Mouse (Mus musculus) heart, embryonic 14.5 days (tissue): Measurements from ENCODE around the gene Lrrn4cl. TPM values are rescaled to one million over a fixed set of nuclear protein-coding genes. Genes with fewer than 3 reads are reported as not detected.

Source experiments
- ATAC-seq: fragments of 200-750 bp; cut with Nextera tagmentation; 2 replicates; pipeline ENCODE4 v1.8.0; 2017; ENCODE audit warnings: low read depth, moderate TSS enrichment; ENCODE audit not compliant: insufficient number of reproducible peaks, insufficient read depth, low FRiP score
- H3K27ac ChIP-seq, 2 experiments: fragments of 200-500 bp in 1 of 2; fragments of 300-500 bp in 1 of 2; sonication (generic) in 1 of 2; replicated peaks in 1 of 2; 2 replicates each; pipeline ENCODE4 v1.5.1; 2012 to 2014; ENCODE audit warnings: low read depth in 2 of 2, low read length in 2 of 2, control low read depth in 1 of 2, mild to moderate bottlenecking in 1 of 2, mixed read lengths in 1 of 2; ENCODE audit not compliant: control insufficient read depth in 1 of 2, insufficient read depth in 1 of 2
- H3K27me3 ChIP-seq: fragments of 300-500 bp; sonication (generic); 2 replicates; pipeline ENCODE4 v1.6.1; 2014; ENCODE audit warnings: mild to moderate bottlenecking, low read length, control low read depth; ENCODE audit not compliant: control insufficient read depth, insufficient read depth
- H3K36me3 ChIP-seq: fragments of 300-500 bp; sonication (generic); 2 replicates; pipeline ENCODE4 v1.6.1; 2014; ENCODE audit warnings: mild to moderate bottlenecking, control low read depth, low read length, mixed read lengths; ENCODE audit not compliant: control insufficient read depth, insufficient read depth
- H3K4me1 ChIP-seq, 2 experiments: fragments of 200-500 bp in 1 of 2; fragments of 300-500 bp in 1 of 2; sonication (generic) in 1 of 2; 2 replicates each; pipeline ENCODE4 v1.6.1; 2012 to 2014; ENCODE audit warnings: low read length in 2 of 2, control low read depth in 1 of 2, mixed read lengths in 1 of 2; ENCODE audit not compliant: control insufficient read depth in 2 of 2, insufficient read depth in 2 of 2
- H3K4me2 ChIP-seq: fragments of 300-500 bp; sonication (generic); 2 replicates; pipeline ENCODE4 v1.6.1; 2014; ENCODE audit warnings: mild to moderate bottlenecking, low read length
- H3K4me3 ChIP-seq, 2 experiments: fragments of 200-500 bp in 1 of 2; fragments of 300-500 bp in 1 of 2; sonication (generic) in 1 of 2; 2 replicates each; pipeline ENCODE4 v1.5.1; 2012 to 2014; ENCODE audit warnings: low read length in 2 of 2, mild to moderate bottlenecking in 2 of 2, control low read depth in 1 of 2, low read depth in 1 of 2, moderate library complexity in 1 of 2; ENCODE audit not compliant: control insufficient read depth in 1 of 2, insufficient read depth in 1 of 2
- H3K9ac ChIP-seq: fragments of 300-500 bp; sonication (generic); 2 replicates; pipeline ENCODE4 v1.6.1; 2014; ENCODE audit warnings: mild to moderate bottlenecking, low read length
- H3K9me3 ChIP-seq: fragments of 300-500 bp; sonication (generic); 2 replicates; pipeline ENCODE4 v1.6.1; 2016; ENCODE audit warnings: low read length, control low read depth; ENCODE audit not compliant: control insufficient read depth
- WGBS: fragments of 180-500 bp; shearing (Covaris S2); extraction: QIAGEN DNeasy Blood & Tissue Kit; methylation state at CpG from one replicate; pipeline ENCODE4 v1.1.7; 2014; 5-methylcytosine and 5-hydroxymethylcytosine counted together
- polyA plus RNA-seq: library from polyadenylated mRNA; unstranded; fragments of >200 nt; fragmentation: Nextera tagmentation; extraction: Ambion mirVana; gene quantifications from 2 replicates; pipeline ENCODE4 v1.2.1, GENCODE M21; 2014

The Lrrn4cl gene
- polyA plus RNA-seq, 1 experiment from 2014 or later = 1.2 TPM

- Histone ChIP-seq H3K4me1 (peaks cover 3 to 7% of the 10 kb centered on the region in 2 experiments; a peak in 2 of 4 replicates), H3K36me3 (peaks cover 48% of the 10 kb centered on the region), H3K9ac (peak overlapping the region; percentile 94), H3K27ac (peak overlapping the region in 1 of 2 experiments; percentile 78; a peak in 2 of 4 replicates), H3K4me3 (peak overlapping the region; percentile 70 to 77), H3K27me3 (no peaks in the 10 kb centered on the region), H3K4me2 (peak overlapping the region; percentile 88), H3K9me3 (no peaks in the 10 kb centered on the region)
- no peak for ATAC-seq
- 67% methylated on average over 10 of the region's 10 CpGs for WGBS
Measured at GRCm38 (mm10) chr19:8872266-8872840, 21.8 kb downstream of the Lrrn4cl start.

DNA sequence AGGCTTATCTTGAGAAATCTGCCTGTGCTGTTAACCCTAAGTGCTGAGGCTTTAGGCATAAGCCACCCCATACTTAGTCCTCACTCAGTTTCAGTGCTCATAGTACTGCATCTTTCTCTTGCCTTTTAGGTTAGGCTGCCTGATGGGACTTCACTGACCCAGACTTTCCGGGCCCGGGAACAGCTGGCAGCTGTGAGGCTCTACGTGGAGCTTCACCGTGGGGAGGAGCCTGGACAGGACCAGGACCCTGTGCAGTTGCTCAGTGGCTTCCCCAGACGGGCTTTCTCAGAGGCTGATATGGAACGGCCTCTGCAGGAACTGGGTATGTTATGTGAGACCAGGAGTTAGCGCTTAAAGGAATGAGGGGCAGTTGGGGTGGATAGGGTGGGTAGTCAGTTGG lies 24.5 kb downstream of the Lrrn4cl start:
- no peaks in the 10 kb centered on the region for H3K9me3 ChIP-seq
- H3K27me3 ChIP-seq = no peaks in the 10 kb centered on the region
- H3K36me3 ChIP-seq = peaks cover 61% of the 10 kb centered on the region
- H3K4me2 ChIP-seq = no peak overlapping the region
- no peak overlapping the region for H3K27ac ChIP-seq
- no peak overlapping the region for H3K9ac ChIP-seq
- no peak for ATAC-seq
- WGBS = 89% methylated on average over 7 of the region's 7 CpGs
- H3K4me1 ChIP-seq = peaks cover 3 to 15% of the 10 kb centered on the region in 2 experiments; a peak in 3 of 4 replicates
- no peak overlapping the region for H3K4me3 ChIP-seq

DNA sequence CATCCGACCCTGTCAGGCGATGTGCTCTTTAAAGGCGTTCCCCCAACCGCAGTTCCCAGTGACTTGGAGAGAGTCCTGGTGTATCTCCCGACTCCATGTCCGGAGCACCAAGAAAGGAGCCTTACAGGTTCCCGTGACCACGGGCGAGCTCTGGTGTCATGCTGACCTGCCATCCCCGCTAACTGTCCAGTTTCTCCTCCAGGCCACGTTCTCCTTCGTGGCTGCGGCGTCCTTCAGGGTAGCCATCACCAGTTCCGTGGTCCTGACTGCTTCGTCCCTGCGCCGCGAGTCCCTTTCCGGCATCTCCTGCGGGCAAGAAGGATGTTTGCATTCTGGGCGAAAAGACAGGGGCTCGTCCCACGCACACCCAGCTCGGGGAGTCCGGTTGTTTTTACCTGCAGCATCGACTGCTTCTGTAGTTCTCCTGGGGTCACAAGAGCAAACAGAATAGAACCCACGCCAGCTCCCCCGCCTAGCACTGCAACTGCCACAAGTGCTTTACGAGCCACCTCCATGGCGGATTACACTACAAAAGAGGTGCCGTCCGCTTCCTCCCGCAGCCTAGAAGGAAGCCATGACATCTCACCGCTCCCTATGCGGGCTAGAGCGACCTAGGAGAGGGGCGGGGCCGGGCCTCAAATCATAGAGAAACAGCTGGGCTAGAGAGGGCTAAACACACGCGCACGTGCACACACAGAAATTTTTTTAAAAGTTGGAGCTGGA lies 29.9 kb downstream of the Lrrn4cl start, which contains the start of gene Uqcc3:
TSS of gene Uqcc3 (minus strand) at position 613 of the 723 bp plus-strand sequence.
- no peaks in the 10 kb centered on the region for H3K27me3 ChIP-seq
- peak within 1 kb of the TSS; percentile 82 for H3K9ac ChIP-seq
- peak within 1 kb of the TSS; percentile 82 for H3K4me2 ChIP-seq
- H3K4me1 ChIP-seq = peaks cover 0 to 12% of the 10 kb centered on the region in 2 experiments; a peak in 2 of 4 replicates
- ATAC-seq = peak; percentile 91
- H3K4me3 ChIP-seq = peak within 1 kb of the TSS; percentile 66 to 85
- peaks cover 32% of the 10 kb centered on the region for H3K36me3 ChIP-seq
- under 1% methylated on average over 42 of the region's 42 CpGs for whole genome bisulfite sequencing
- H3K9me3 ChIP-seq = no peaks in the 10 kb centered on the region
- H3K27ac ChIP-seq = peak within 1 kb of the TSS; percentile 69 to 79

DNA sequence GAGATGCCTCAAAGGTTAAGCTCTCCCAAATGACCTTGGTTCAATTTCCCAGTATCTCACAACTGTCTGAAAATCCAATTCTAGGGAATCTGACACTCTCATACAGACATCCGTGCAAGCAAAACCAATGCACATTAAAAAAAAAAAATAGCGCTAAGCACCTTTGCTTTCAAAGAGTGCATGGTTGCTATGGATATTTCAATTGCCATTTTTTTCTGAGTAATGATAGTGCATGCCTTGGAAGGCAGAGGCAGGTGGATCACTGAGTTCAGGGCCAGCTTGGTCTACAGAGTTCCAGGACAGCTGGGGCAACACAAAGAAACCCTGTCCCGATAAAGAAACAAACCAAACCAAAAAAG lies 30.4 kb downstream of the Lrrn4cl start:
- Histone ChIP-seq H3K9ac (peak overlapping the region; percentile 82), H3K27me3 (no peaks in the 10 kb centered on the region), H3K4me1 (peaks cover 0 to 12% of the 10 kb centered on the region in 2 experiments; a peak in 2 of 4 replicates), H3K27ac (peak overlapping the region in 1 of 2 experiments; percentile 69; a peak in 1 of 4 replicates), H3K4me2 (peak overlapping the region; percentile 82), H3K36me3 (peaks cover 26% of the 10 kb centered on the region), H3K9me3 (no peaks in the 10 kb centered on the region), H3K4me3 (peak overlapping the region; percentile 66 to 85)
- no peak for ATAC-seq
- 21% methylated on average over 3 of the region's 3 CpGs for WGBS

GRCm38 (mm10) chr19:8883616-8884015 lies 33.0 kb downstream of the Lrrn4cl start, which contains the start of the genes Lbhd1 and Gm49403:
Gene Lbhd1 (plus strand): TSS chr19:8883732.
Gene Gm49403 (plus strand): TSS chr19:8883930.
- H3K27me3 ChIP-seq = no peaks in the 10 kb centered on the region
- ATAC-seq = no peak
- H3K4me1 ChIP-seq = peaks cover 4 to 19% of the 10 kb centered on the region in 2 experiments
- no peak within 1 kb of the TSS for H3K9ac ChIP-seq
- 0 out of 2 replicates have a peak, but pooled peaks cover 5% of the 10 kb centered on the region for H3K36me3 ChIP-seq
- WGBS = 73% methylated on average over 3 of the region's 3 CpGs
- H3K27ac ChIP-seq = no peak within 1 kb of the TSS
- H3K9me3 ChIP-seq = no peaks in the 10 kb centered on the region
- H3K4me3 ChIP-seq = no peak within 1 kb of the TSS
- H3K4me2 ChIP-seq = no peak within 1 kb of the TSS

DNA sequence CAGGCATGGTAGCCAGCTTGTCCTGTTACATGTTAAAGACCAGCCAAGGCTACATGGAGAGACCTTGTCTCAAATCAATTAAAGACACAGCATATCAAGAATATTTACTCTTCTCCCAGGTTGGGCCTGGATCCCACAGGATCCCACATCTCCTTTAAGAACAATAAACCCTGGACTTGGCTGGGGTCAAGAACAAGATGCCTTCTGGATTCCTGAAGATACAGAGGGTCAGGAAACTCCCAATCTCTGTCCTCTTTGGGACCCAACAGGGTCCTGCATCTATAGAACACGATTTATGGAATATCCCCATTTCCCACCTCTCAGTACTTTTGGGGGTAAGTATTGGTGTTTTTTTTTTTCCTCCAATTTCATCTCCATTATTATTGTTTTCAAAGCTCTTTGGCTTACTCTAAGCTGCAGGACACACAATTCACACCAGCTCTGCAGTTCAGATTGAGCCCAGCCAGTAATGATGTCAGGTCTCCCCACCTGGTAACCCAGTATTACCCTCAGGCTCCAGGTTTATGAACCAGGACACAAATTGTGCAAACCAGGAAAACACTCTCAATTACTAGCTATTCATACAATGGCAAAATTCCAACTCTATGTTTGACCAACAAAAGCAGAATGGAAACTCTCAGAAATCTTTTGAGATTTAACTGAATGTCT lies 36.5 kb downstream of the Lrrn4cl start:
- Histone ChIP-seq H3K27ac (no peak overlapping the region), H3K9ac (no peak overlapping the region), H3K9me3 (no peaks in the 10 kb centered on the region), H3K4me2 (peak overlapping the region; percentile 90; the same call in 1 of the 2 replicates), H3K27me3 (no peaks in the 10 kb centered on the region), H3K4me3 (0 out of 4 replicates have a peak overlapping the region, but pooled peaks of 1 of the 2 experiments have one; percentile 82), H3K4me1 (peaks cover 4 to 11% of the 10 kb centered on the region in 2 experiments), H3K36me3 (peaks cover 13% of the 10 kb centered on the region)
- no peak for ATAC-seq
- 44% methylated on average over 1 of the region's 1 CpGs for WGBS
